Mouse (Mus musculus) left cerebral cortex, adult 2 months (tissue): ENCODE measurements around the gene Ferd3l. TPM values are rescaled to one million over a fixed set of nuclear protein-coding genes. Genes with fewer than 3 reads are reported as not detected.

Source experiments
- DNase-seq, 2 experiments: peaks; one replicate each; pipeline ENCODE4 v3.0.0; 2021 to 2022; ENCODE audit warnings: low spot score in 2 of 2, mixed read lengths in 1 of 2; ENCODE audit errors: extremely low spot score in 1 of 2
- H3K27ac ChIP-seq: fragments of 200-600 bp; 2 replicates; pipeline ENCODE4 v1.8.1; 2022
- H3K4me3 ChIP-seq: fragments of 200-600 bp; 2 replicates; pipeline ENCODE4 v1.8.1; 2022
- CTCF ChIP-seq: fragments of 200-600 bp; IDR thresholded peaks from 2 replicates; pipeline ENCODE4 v1.8.1; 2022; ENCODE audit warnings: antibody characterized with exemption, mild to moderate bottlenecking, moderate library complexity
- intact Hi-C: fragments of 180-260 bp; cut with DNase I; formaldehyde crosslinking; loops from one replicate; pipeline ENCODE4 v1.15.1; 2025
- long read RNA-seq, 2 experiments: library from polyadenylated mRNA; stranded (forward); transcript quantifications; one replicate each; pipeline ENCODE4 v2.0.0; 2021; ENCODE audit warnings: borderline mapping rate in 2 of 2
- total RNA-seq, 2 experiments: library from RNA; stranded (reverse); gene quantifications; 2 replicates each; pipeline ENCODE4 v1.2.3; 2021

Ferd3l gene
- not detected for total RNA-seq
- long read RNA-seq, experiment 1, result 0 reads
- long read RNA-seq, experiment 2, result 0 reads

DNA sequence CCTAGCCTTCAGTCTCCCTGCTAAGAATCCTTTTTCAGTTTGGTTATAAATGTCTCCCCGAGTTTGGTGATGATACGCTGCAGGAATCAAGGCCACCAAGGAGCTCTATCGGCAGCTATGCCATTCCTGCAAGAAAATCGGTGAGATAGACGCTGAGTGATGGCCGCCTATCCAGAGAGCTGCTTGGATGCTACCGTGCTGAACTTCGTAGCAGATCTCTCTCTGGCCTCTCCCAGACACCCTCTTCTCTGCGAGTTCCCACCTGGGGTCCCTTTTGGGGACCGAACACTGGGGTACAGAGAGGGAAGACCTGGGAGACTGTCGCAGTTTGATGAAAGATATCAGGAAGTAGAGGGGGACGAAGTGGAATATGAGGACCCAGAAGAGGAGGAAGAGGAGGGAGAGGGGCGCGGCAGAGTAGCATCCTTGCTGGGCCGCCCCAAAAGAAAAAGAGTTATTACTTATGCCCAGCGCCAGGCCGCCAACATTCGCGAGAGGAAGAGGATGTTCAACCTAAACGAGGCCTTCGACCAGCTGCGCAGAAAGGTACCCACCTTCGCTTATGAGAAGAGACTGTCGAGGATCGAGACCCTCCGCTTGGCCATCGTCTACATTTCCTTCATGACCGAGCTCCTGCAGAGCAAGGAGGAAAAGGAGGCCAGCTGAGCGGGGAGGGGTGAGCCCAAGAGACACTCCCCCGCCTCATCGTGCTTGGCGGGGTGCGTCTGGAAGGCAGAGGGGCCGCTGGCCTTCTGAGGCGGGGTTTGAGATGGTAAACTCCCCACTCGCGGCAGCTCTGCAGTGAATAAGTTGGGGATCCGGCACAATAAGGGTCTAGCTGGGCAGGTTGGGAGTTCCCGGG is at the start of gene Ferd3l:
TSS of gene Ferd3l (plus strand) at position 95 of the 862 bp plus-strand sequence.
- no peak for DNase-seq
- intact Hi-C loops, result no loop called here
- TF ChIP-seq CTCF, result no peak
- no peak within 1 kb of the TSS for H3K27ac ChIP-seq
- H3K4me3 ChIP-seq, result no peak within 1 kb of the TSS

DNA sequence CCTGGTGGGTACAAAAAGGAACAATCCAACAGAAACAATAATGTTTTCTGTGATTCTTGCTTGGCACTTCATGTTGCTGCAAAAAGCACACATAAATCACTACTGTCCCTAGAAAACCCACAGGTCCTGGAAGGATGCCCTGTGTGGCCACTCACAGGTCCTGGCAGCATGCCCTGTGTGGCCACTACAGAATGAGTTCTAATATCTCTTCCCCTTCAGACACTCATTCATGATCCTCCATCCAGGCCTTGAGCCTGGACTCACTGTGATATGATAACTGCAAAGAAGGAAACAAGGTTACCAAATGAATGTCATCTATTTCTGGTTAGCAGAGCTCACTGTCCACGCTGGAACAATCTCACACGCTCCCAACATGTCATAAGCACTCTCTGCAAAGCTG is 34.3 kb upstream of the Ferd3l start:
- intact Hi-C loops, result no loop called here
- no peak for TF ChIP-seq CTCF

DNA sequence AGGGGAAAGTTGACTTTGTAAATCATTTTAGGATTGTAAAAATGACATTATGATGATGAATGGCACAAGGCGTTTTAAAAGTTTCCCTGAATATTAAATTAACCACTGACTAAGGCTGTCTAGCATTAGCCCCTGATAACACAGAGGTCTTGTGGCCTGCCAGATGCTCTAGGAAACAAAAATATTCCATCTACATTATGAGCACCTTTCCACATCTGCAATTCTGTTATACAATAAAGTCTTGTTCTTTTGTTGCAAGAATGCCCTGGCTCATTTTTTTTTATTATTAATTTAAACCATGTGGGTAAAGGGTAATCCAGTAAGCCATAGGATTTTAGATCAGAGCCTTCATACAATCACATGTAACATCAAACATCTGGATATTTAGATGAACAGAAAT is 33.6 kb upstream of the Ferd3l start:
- no peak for TF ChIP-seq CTCF
- H3K27ac ChIP-seq, result no peak overlapping the region
- no peak for DNase-seq
- intact Hi-C loops, result no loop called here
- H3K4me3 ChIP-seq, result no peak overlapping the region

More for the DNA sequence above, 34.3 kb upstream of the Ferd3l start:
- Histone ChIP-seq H3K27ac (no peak overlapping the region), H3K4me3 (no peak overlapping the region)
- no peak for DNase-seq

DNA sequence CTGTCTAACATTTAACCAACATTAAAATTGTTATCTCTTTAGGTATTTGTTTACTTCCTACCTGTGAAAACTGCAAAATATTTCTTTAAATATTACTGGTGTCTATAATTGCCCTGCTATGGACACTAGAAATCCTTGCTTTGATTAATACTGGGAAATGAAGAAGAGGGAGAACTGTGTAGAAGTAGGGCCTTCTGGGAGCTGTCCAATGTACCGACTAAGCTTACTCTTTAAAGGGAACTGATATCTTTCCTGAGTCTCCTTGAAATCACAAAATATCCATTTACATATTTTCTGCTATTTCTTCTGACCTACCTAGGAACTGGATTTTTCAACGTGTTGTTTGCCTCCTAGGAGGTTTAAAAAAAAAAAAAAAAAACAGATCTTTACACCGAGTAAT is 1.5 kb upstream of the Ferd3l start:
- no peak overlapping the region for H3K27ac ChIP-seq
- no peak for TF ChIP-seq CTCF
- intact Hi-C loops, result no loop called here
- no peak for DNase-seq
- no peak overlapping the region for H3K4me3 ChIP-seq

DNA sequence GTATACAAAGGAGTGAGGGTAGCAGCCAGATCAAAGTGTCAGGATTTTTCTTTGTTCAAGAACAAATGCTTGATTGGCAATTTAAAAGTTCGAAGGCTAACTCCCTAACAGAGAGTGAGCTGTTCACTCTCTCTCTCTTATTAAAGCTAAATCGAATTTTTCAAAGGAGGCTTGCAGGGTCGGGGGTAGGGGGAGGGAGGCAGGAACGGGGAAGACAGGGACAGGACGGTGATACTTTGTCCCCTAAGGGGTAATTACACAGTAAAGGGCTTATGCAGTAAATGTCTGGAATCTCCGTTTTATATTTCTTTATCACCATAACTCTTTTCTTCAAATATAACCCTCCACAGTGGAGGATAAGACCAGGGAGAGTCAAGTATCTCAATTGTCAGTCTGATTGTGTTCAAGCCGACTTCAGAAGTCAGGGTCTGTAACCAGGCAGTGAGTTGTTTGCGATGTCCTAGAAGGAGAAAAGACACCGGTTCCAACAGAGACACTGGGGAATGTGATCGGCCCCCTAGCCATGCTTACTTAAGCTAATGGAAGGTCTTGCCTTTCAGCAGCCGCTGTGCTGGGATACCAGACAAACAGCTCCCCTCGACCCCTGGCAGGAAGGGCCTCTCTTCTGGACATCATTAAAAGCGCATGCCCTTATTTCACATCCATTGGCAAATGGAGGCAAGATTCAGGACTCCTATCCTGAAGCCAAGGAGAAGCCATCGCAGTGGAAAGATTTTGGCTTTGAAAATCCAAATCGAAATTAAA is 709 bp upstream of the Ferd3l start:
- TF ChIP-seq CTCF, result no peak
- H3K4me3 ChIP-seq, result no peak overlapping the region
- DNase-seq, result no peak
- no peak overlapping the region for H3K27ac ChIP-seq
- intact Hi-C loops, result no loop called here

DNA sequence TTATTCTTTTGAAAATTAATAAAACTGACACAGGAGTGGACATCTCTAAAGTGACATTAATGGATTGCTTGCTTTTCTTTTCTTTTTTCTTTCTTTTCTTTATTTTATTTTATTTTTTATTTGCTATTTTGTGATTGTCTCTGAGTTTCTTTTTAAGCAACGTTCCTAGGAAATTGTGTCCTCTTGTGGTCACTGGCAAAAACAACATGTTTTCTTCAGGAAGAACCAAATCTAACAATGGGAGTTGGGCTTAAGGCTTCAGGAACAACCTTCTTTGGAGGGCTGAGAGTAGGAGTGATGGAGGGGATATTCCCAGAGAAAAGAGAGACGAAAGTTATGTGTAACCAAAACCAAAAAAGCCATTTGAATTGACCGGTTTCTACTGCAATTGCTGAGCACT is 24.6 kb downstream of the Ferd3l start:
- intact Hi-C loops, result loop anchor here (5.0 to 10.0 kb wide), 2 partner anchors 348 to 471 kb away; no protein-coding TSS in a partner anchor

DNA sequence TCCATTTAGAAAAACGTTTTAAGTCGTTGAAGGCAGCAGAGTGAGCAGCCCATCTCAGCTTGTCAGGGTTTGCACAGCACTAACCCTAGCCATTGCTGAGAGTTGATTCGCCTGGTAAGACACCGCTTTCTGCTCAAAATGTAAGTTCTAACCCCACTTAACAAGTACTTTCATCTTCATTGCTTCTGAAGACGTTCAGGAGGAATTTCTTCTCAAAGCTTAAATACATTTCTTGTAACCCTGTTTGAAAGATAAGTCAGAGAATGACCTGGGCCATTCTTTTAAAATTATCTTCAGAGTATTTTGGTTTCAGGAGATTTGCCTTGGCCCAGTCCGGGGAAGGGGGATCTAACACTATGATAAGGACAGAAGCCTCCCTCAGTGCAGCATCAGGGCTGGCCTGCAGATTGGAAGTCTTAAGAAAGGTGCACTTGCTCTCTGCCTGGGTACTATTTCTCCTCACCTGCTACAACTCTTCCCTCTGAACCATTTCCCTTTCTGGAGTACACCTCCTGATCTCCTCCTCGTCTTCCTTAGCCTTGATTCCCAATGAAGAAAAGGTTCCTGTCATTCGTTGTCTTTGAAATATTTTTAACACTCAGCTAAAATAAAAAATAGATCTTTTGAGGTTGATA is 26.8 kb downstream of the Ferd3l start:
- Histone ChIP-seq H3K4me3 (no peak overlapping the region), H3K27ac (no peak overlapping the region)
- no peak for TF ChIP-seq CTCF
- intact Hi-C loops, result loop anchor here (5.0 to 10.0 kb wide), 2 partner anchors 350 to 473 kb away; no protein-coding TSS in a partner anchor
- no peak for DNase-seq

More for the DNA sequence above, 24.6 kb downstream of the Ferd3l start:
- DNase-seq, result no peak
- Histone ChIP-seq H3K27ac (no peak overlapping the region), H3K4me3 (no peak overlapping the region)
- peak; percentile 40 for TF ChIP-seq CTCF

DNA sequence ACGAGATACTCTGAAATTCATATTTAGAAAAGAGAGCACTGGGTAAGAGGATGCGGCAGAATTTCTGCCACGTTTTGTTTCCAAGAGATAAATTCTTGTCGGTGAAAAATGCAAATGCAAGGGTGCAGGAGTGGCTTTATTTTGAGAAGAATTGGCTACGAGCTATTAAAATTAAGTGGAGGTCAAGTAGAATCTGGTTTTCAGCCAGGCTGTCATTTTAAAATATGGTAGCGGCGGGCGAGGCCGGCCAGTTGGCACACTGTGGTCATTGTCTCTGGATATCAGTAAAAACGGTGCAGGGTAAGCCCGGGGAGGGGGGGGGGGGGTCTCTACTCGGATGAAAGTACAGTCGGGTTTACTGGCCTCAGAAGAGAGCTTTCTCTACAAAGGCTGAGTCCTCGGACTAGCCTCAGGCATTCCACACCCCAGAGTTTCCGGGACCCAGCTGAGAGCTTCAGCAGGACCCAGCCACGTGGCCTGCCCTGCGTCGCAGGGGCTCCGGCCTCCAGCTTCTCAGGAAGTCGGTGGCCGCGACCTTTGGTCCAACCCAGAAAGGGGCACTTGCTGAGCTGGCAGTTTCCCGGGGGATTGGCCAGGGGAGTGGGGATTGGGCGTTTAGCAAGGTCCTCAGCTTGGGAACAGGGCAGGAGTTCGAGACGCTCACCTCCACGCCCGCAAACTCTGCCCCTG is 27.5 kb downstream of the Ferd3l start:
- no peak for DNase-seq
- intact Hi-C loops, result loop anchor here (10.0 kb wide), 1 partner anchor 351 kb away; no protein-coding TSS in a partner anchor
- H3K4me3 ChIP-seq, result no peak overlapping the region
- no peak overlapping the region for H3K27ac ChIP-seq
- no peak for TF ChIP-seq CTCF

DNA sequence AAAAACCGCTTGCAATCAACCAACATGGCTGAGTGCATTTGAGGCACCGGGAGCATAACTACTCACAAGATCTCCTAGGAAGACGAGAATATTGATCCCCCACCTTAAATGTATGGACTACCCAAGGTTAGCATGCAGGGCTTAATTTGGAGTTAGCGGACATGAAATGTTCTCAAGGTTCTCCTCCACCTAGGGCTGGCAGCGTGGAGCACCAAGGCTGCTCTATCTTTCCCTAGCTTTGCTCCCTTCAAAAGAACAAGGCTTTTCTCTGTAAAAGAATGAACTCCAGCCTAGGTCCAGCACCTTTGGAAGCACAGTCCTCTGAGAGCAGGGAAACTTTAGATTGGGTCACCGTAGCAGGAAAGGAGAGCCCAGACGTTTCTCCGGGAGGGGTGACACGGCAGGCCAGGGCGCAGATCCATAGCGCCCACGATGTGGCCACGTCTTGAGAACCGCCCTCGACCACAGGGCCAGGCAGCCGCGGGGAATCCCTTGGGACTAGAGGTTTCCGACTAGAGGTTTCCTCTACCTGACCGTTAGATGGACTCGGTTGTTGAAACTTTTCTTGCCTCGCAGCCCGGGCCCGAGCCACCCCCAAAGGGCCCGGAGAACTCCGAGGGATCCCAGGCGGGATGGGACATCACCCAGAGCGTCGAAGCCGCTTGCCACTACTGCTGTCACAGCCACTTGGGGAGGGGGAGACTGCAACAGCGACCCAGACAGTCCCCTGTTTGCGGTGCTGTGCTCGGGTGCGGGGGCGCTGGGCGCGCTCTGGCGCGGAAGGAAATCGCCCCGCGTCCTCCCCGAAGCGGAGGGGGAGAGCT is 28.6 kb downstream of the Ferd3l start:
- Histone ChIP-seq H3K4me3 (peak overlapping the region; percentile 16; the same call in 1 of the 2 replicates), H3K27ac (no peak overlapping the region)
- intact Hi-C loops, result loop anchor here (10.0 kb wide), 1 partner anchor 352 kb away; no protein-coding TSS in a partner anchor
- DNase-seq, result no peak
- no peak for TF ChIP-seq CTCF

DNA sequence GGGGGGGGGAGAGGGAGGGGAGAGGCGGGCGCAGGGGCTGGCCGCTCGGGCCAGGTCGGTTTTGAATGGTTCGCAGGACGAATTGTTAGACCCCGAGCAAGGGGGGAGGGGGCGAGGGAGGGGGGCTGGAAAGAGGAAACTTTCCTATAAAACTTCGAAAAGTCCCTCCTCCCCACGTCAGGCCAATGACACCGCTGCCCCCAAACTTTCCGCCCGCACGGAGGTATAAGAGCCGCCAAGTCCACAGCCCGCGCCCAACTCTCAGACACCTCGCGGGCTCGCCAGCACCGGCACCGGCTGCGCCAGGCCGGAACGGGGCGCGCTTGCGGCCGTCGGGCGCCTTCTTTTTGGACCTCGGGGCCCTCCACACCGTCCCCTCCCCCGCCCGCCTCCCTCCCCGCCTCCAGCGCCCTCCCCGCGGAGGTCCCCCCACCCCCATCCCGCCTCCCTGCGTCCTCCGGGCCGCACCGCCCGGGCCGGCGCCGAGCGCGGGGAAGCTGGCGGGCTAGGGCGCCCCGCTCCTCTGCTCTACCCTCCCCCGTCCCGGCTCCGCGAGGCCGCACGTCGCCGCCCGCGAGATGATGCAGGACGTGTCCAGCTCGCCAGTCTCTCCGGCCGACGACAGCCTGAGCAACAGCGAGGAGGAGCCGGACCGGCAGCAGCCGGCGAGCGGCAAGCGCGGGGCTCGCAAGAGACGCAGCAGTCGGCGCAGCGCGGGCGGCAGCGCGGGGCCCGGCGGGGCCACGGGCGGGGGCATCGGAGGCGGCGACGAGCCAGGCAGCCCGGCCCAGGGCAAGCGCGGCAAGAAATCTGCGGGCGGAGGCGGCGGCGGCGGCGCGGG is 29.4 kb downstream of the Ferd3l start, which contains the start of gene Twist1:
TSS of gene Twist1 (plus strand) at position 272 of the 841 bp plus-strand sequence.
- no peak for TF ChIP-seq CTCF
- DNase-seq, result peak in 1 of 2 experiments; percentile 15

More for the DNA sequence above, 29.4 kb downstream of the Ferd3l start, which contains the start of gene Twist1:
- intact Hi-C loops, result loop anchor here (10.0 kb wide), 1 partner anchor 353 kb away; no protein-coding TSS in a partner anchor
- no peak within 1 kb of the TSS for H3K27ac ChIP-seq
- peak within 1 kb of the TSS; percentile 30 for H3K4me3 ChIP-seq
